Mouse (Mus musculus): ENCODE data around the gene Aicda.
A peak's percentile ranks its signal among the peaks of the same experiment; 100 is the strongest.
"Not testable (repeated sequence)": the region's sequence is repeated elsewhere in the genome, so short reads cannot be mapped to it uniquely, and the experiment has no call there.

Gene Aicda

GRCm38 (mm10) chr6:122554102-122554501 lies 501 bp downstream of the Aicda start:
- no peak for DNase-seq (ENCODE audit: low spot score in 2 of 2)

GRCm38 (mm10) chr6:122555266-122555665 lies 1.7 kb downstream of the Aicda start:
- DNase-seq (ENCODE audit: low spot score in 2 of 2): no peak

- peak; percentile 85 for DNase-seq (ENCODE audit: low spot score in 2 of 2)
Measured at GRCm38 (mm10) chr6:122556959-122557561, 3.5 kb downstream of the Aicda start.

GRCm38 (mm10) chr6:122560427-122560826 lies 6.8 kb downstream of the Aicda start:
- DNase-seq (ENCODE audit: low spot score in 2 of 2): peak; percentile 79 to 81

GRCm38 (mm10) chr6:122561005-122561404 lies 7.4 kb downstream of the Aicda start:
- DNase-seq (ENCODE audit: low spot score in 2 of 2): peak in 1 of 2 experiments; percentile 32

- peak; percentile 82 to 85 for DNase-seq (ENCODE audit: low spot score in 2 of 2)
Measured at GRCm38 (mm10) chr6:122562463-122562862, 8.9 kb downstream of the Aicda start.

- DNase-seq (ENCODE audit: low spot score in 2 of 2): no peak
Measured at GRCm38 (mm10) chr6:122565070-122565784, 11.6 kb downstream of the Aicda start.

- DNase-seq (ENCODE audit: low spot score in 2 of 2): no peak
Measured at GRCm38 (mm10) chr6:122569113-122569512, 15.5 kb downstream of the Aicda start.

GRCm38 (mm10) chr6:122569762-122570161 lies 16.2 kb downstream of the Aicda start:
- DNase-seq (ENCODE audit: low spot score in 2 of 2): no peak

- DNase-seq (ENCODE audit: low spot score in 2 of 2): no peak
Measured at GRCm38 (mm10) chr6:122570695-122571616, 17.4 kb downstream of the Aicda start.

- DNase-seq (ENCODE audit: low spot score in 2 of 2): no peak
Measured at GRCm38 (mm10) chr6:122571617-122571959, 18.0 kb downstream of the Aicda start.

GRCm38 (mm10) chr6:122575037-122575436 lies 21.4 kb downstream of the Aicda start:
- DNase-seq (ENCODE audit: low spot score in 2 of 2): not testable (repeated sequence)

- DNase-seq (ENCODE audit: low spot score in 2 of 2): no peak
Measured at GRCm38 (mm10) chr6:122577030-122577429, 23.4 kb downstream of the Aicda start.

- DNase-seq (ENCODE audit: low spot score in 2 of 2): no peak
Measured at GRCm38 (mm10) chr6:122579086-122579485, 25.5 kb downstream of the Aicda start.

GRCm38 (mm10) chr6:122591027-122591758 lies 37.6 kb downstream of the Aicda start:
- no peak for DNase-seq (ENCODE audit: low spot score in 2 of 2)

- no peak for DNase-seq (ENCODE audit: low spot score in 2 of 2)
Measured at GRCm38 (mm10) chr6:122592905-122593304, 39.3 kb downstream of the Aicda start.

- peak; percentile 46 to 54 for DNase-seq (ENCODE audit: low spot score in 2 of 2)
Measured at GRCm38 (mm10) chr6:122595637-122596036, 42.0 kb downstream of the Aicda start.

- DNase-seq (ENCODE audit: low spot score in 2 of 2): no peak
Measured at GRCm38 (mm10) chr6:122596608-122597007, 43.0 kb downstream of the Aicda start.

GRCm38 (mm10) chr6:122598014-122598413 lies 44.4 kb downstream of the Aicda start:
- no peak for DNase-seq (ENCODE audit: low spot score in 2 of 2)

GRCm38 (mm10) chr6:122598436-122598835 lies 44.8 kb downstream of the Aicda start:
- DNase-seq (ENCODE audit: low spot score in 2 of 2): no peak

- DNase-seq (ENCODE audit: low spot score in 2 of 2): no peak
Measured at GRCm38 (mm10) chr6:122599054-122599737, 45.6 kb downstream of the Aicda start.

All from right cerebral cortex, postnatal 10 days (tissue).